Mouse (Mus musculus) stomach, embryonic 16.5 days (tissue): ENCODE results near the gene Acss1. TPM values are rescaled to one million over a fixed set of nuclear protein-coding genes. Genes with fewer than 3 reads are reported as not detected.

Source experiments
- ATAC-seq: fragments of 200-750 bp; cut with Nextera tagmentation; 2 replicates; pipeline ENCODE4 v1.8.0; 2017; ENCODE audit warnings: moderate number of reproducible peaks, moderate TSS enrichment; ENCODE audit not compliant: insufficient read depth, low FRiP score
- H3K27ac ChIP-seq: fragments of 300-500 bp; sonication (generic); 2 replicates; pipeline ENCODE4 v1.5.1; 2014; ENCODE audit warnings: low read length
- H3K27me3 ChIP-seq: fragments of 300-500 bp; sonication (generic); 2 replicates; pipeline ENCODE4 v1.6.1; 2014; ENCODE audit warnings: low read length, control low read depth, mixed read lengths; ENCODE audit not compliant: control insufficient read depth, insufficient read depth
- H3K36me3 ChIP-seq: fragments of 300-500 bp; sonication (generic); 2 replicates; pipeline ENCODE4 v1.6.1; 2014; ENCODE audit warnings: low read length; ENCODE audit not compliant: control insufficient read depth, insufficient read depth
- H3K4me1 ChIP-seq: fragments of 300-500 bp; sonication (generic); 2 replicates; pipeline ENCODE4 v1.6.1; 2014; ENCODE audit warnings: low read length, control low read depth, mixed read lengths; ENCODE audit not compliant: control insufficient read depth, insufficient read depth
- H3K4me2 ChIP-seq: fragments of 300-500 bp; sonication (generic); 2 replicates; pipeline ENCODE4 v1.6.1; 2014; ENCODE audit warnings: low read depth, low read length, mixed read lengths
- H3K4me3 ChIP-seq: fragments of 300-500 bp; sonication (generic); replicated peaks from 2 replicates; pipeline ENCODE4 v1.5.1; 2014; ENCODE audit warnings: mild to moderate bottlenecking, low read length
- H3K9ac ChIP-seq: fragments of 300-500 bp; sonication (generic); 2 replicates; pipeline ENCODE4 v1.6.1; 2014; ENCODE audit warnings: low read length
- H3K9me3 ChIP-seq: fragments of 300-500 bp; sonication (generic); replicated peaks from 2 replicates; pipeline ENCODE4 v1.6.1; 2016; ENCODE audit warnings: low read length, control low read depth; ENCODE audit not compliant: control insufficient read depth
- WGBS: fragments of 180-500 bp; shearing (Covaris S2); extraction: QIAGEN DNeasy Blood & Tissue Kit; methylation state at CpG from one replicate; pipeline ENCODE4 v1.1.7; 2014; 5-methylcytosine and 5-hydroxymethylcytosine counted together
- polyA plus RNA-seq: library from polyadenylated mRNA; unstranded; fragments of >200 nt; fragmentation: Nextera tagmentation; extraction: Ambion mirVana; gene quantifications from 2 replicates; pipeline ENCODE4 v1.2.1, GENCODE M21; 2015

The Acss1 gene
- polyA plus RNA-seq, 1 experiment from 2014 or later = 42.0 TPM

- WGBS = 84% methylated on average over 12 of the region's 12 CpGs
- ATAC-seq = no peak
- H3K27ac ChIP-seq = no peak overlapping the region
- 0 out of 2 replicates have a peak, but pooled peaks cover 7% of the 10 kb centered on the region for H3K4me1 ChIP-seq
- peaks cover 30% of the 10 kb centered on the region for H3K27me3 ChIP-seq
- H3K9ac ChIP-seq = no peak overlapping the region
- no peaks in the 10 kb centered on the region for H3K36me3 ChIP-seq
- H3K9me3 ChIP-seq = no peaks in the 10 kb centered on the region
- no peak overlapping the region for H3K4me3 ChIP-seq
- H3K4me2 ChIP-seq = no peak overlapping the region
Measured at GRCm38 (mm10) chr2:150684451-150684850, 16.2 kb upstream of the Acss1 start.

- Histone ChIP-seq H3K4me1 (no peaks in the 10 kb centered on the region), H3K9me3 (no peaks in the 10 kb centered on the region), H3K4me2 (no peak overlapping the region), H3K36me3 (no peaks in the 10 kb centered on the region), H3K4me3 (no peak overlapping the region), H3K27me3 (peaks cover 6% of the 10 kb centered on the region; the same call in 1 of the 2 replicates), H3K9ac (no peak overlapping the region), H3K27ac (no peak overlapping the region)
- ATAC-seq = no peak
- WGBS = 61% methylated on average over 4 of the region's 4 CpGs
Measured at GRCm38 (mm10) chr2:150681581-150681980, 13.3 kb upstream of the Acss1 start.

GRCm38 (mm10) chr2:150678392-150678791 is 10.1 kb upstream of the Acss1 start:
- no peaks in the 10 kb centered on the region for H3K9me3 ChIP-seq
- 0% methylated on average over 3 of the region's 3 CpGs for WGBS
- H3K27ac ChIP-seq = no peak overlapping the region
- no peak overlapping the region for H3K9ac ChIP-seq
- no peak overlapping the region for H3K4me3 ChIP-seq
- no peak overlapping the region for H3K4me2 ChIP-seq
- no peaks in the 10 kb centered on the region for H3K27me3 ChIP-seq
- ATAC-seq = no peak
- H3K4me1 ChIP-seq = no peaks in the 10 kb centered on the region
- H3K36me3 ChIP-seq = no peaks in the 10 kb centered on the region

GRCm38 (mm10) chr2:150675525-150675924 is 7.2 kb upstream of the Acss1 start:
- no peaks in the 10 kb centered on the region for H3K36me3 ChIP-seq
- H3K9ac ChIP-seq = no peak overlapping the region
- H3K27me3 ChIP-seq = no peaks in the 10 kb centered on the region
- no peaks in the 10 kb centered on the region for H3K9me3 ChIP-seq
- WGBS = 14% methylated on average over 1 of the region's 1 CpGs
- H3K4me2 ChIP-seq = no peak overlapping the region
- H3K4me1 ChIP-seq = no peaks in the 10 kb centered on the region
- H3K4me3 ChIP-seq = no peak overlapping the region
- ATAC-seq = no peak
- H3K27ac ChIP-seq = no peak overlapping the region

- H3K9me3 ChIP-seq = no peaks in the 10 kb centered on the region
- 0% methylated on average over 2 of the region's 2 CpGs for WGBS
- ATAC-seq = peak; percentile 65; the same call in 1 of the 2 replicates
- no peak overlapping the region for H3K4me3 ChIP-seq
- H3K9ac ChIP-seq = no peak overlapping the region; the same call in 1 of the 2 replicates
- H3K36me3 ChIP-seq = no peaks in the 10 kb centered on the region
- H3K4me1 ChIP-seq = no peaks in the 10 kb centered on the region
- no peak overlapping the region for H3K4me2 ChIP-seq
- no peak overlapping the region for H3K27ac ChIP-seq
- H3K27me3 ChIP-seq = no peaks in the 10 kb centered on the region
Measured at GRCm38 (mm10) chr2:150674900-150675299, 6.6 kb upstream of the Acss1 start.

GRCm38 (mm10) chr2:150673929-150674328 is 5.6 kb upstream of the Acss1 start:
- WGBS = 83% methylated on average over 11 of the region's 11 CpGs
- H3K27me3 ChIP-seq = no peaks in the 10 kb centered on the region
- no peak overlapping the region for H3K9ac ChIP-seq
- H3K36me3 ChIP-seq = no peaks in the 10 kb centered on the region
- H3K4me3 ChIP-seq = no peak overlapping the region
- no peaks in the 10 kb centered on the region for H3K9me3 ChIP-seq
- no peak for ATAC-seq
- H3K27ac ChIP-seq = no peak overlapping the region
- no peaks in the 10 kb centered on the region; the same call in 1 of the 2 replicates for H3K4me1 ChIP-seq
- H3K4me2 ChIP-seq = no peak overlapping the region

GRCm38 (mm10) chr2:150671609-150672290 is 3.5 kb upstream of the Acss1 start:
- Histone ChIP-seq H3K4me3 (no peak overlapping the region), H3K27ac (no peak overlapping the region), H3K4me2 (no peak overlapping the region), H3K27me3 (no peaks in the 10 kb centered on the region), H3K9me3 (no peaks in the 10 kb centered on the region), H3K4me1 (peaks cover 12% of the 10 kb centered on the region), H3K9ac (no peak overlapping the region), H3K36me3 (no peaks in the 10 kb centered on the region)
- ATAC-seq = no peak
- WGBS = 79% methylated on average over 8 of the region's 8 CpGs

- Histone ChIP-seq H3K4me3 (no peak overlapping the region), H3K27me3 (no peaks in the 10 kb centered on the region), H3K9ac (no peak overlapping the region), H3K4me1 (peaks cover 15% of the 10 kb centered on the region), H3K9me3 (no peaks in the 10 kb centered on the region), H3K36me3 (no peaks in the 10 kb centered on the region), H3K27ac (no peak overlapping the region), H3K4me2 (no peak overlapping the region)
- 76% methylated on average over 1 of the region's 1 CpGs for WGBS
- no peak for ATAC-seq
Measured at GRCm38 (mm10) chr2:150670926-150671325, 2.6 kb upstream of the Acss1 start.

- Histone ChIP-seq H3K9ac (no peak overlapping the region), H3K9me3 (no peaks in the 10 kb centered on the region), H3K27me3 (no peaks in the 10 kb centered on the region), H3K4me3 (no peak overlapping the region), H3K4me2 (no peak overlapping the region), H3K4me1 (peaks cover 25% of the 10 kb centered on the region), H3K27ac (peak overlapping the region; percentile 54), H3K36me3 (no peaks in the 10 kb centered on the region)
- 55% methylated on average over 2 of the region's 2 CpGs for WGBS
- no peak for ATAC-seq
Measured at GRCm38 (mm10) chr2:150669454-150670045, 1.2 kb upstream of the Acss1 start.
